Mouse (Mus musculus) cerebellum, postnatal 36 days (tissue): ENCODE measurements around the gene Atad5.
"Not testable (repeated sequence)": the region's sequence is repeated elsewhere in the genome, so short reads cannot be mapped to it uniquely, and the experiment has no call there.

Experiments used
- DNase-seq, 2 experiments: peaks; one replicate each; pipeline ENCODE4 v3.0.0; 2021 to 2022; ENCODE audit warnings: mixed read lengths in 2 of 2

The Atad5 gene

DNA sequence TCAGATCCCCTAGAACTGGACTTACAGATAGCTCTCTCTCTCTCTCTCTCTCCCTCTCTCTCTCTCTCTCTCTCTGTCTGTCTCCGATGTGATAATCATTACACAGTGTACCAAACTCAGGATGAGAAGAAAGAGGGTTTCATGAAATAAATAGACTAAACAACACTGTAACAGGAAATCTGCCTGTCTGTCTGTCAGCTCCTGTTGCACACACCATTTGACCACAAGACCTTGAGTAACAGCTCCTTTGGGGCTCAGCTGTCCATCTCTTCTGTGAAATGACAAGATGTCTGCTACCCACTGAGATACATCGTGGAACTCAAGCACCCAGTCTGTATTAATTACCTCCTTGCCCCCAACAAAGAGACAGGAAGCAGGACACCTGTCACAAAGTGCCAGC, 62.3 kb downstream of the Atad5 start:
- no peak for DNase-seq

GRCm38 (mm10) chr11:80152376-80152775, 63.2 kb downstream of the Atad5 start:
- DNase-seq = no peak

GRCm38 (mm10) chr11:80153857-80154495, 64.8 kb downstream of the Atad5 start, which contains the start of gene Adap2:
Adap2 (plus strand) TSS chr11:80154105.
- peak; percentile 18 to 38 for DNase-seq

- no peak for DNase-seq
These were observed 65.3 kb downstream of the Atad5 start for GRCm38 (mm10) chr11:80154501-80154900.

DNA sequence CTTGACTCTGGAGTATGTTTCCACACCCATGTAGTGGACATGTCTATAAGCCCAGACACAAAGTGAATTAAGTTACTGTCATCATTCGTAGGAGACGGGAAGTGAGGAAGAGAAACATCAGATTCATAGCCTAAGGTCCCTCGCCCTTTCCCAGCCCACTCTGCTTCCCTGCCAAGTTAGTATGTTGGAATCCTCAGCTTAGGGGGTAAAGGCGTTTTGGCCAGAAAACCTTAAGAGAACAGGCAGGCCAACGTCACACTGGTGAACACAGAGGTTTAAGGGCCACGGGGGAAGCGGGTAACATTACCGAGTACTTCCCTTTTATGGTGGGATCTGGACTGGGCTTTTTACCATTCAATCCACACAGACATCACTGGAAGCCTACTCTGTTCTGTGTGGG, 66.3 kb downstream of the Atad5 start:
- no peak for DNase-seq

GRCm38 (mm10) chr11:80155961-80156360, 66.8 kb downstream of the Atad5 start:
- no peak for DNase-seq

GRCm38 (mm10) chr11:80156841-80157240, 67.6 kb downstream of the Atad5 start:
- no peak for DNase-seq

GRCm38 (mm10) chr11:80159018-80159417, 69.8 kb downstream of the Atad5 start:
- no peak for DNase-seq

DNA sequence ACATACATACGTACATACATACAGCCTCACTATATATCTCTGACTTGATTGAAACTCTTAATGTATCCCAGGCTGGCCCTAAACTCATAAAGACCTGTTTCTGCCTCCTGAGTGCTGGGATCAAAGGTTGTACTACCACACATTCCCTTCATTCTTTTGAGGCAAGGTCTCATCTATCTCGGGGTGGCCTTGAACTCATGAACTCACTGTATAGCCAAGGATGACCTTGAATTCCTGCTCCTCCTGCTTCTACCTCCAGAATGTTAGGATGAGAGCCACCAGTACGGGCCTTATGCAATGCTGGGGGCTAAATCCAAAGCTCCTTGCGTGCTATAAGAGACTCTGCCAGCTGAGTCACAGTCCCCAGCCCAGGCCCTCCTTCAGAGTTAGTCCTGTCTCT, 71.8 kb downstream of the Atad5 start:
- no peak for DNase-seq

DNA sequence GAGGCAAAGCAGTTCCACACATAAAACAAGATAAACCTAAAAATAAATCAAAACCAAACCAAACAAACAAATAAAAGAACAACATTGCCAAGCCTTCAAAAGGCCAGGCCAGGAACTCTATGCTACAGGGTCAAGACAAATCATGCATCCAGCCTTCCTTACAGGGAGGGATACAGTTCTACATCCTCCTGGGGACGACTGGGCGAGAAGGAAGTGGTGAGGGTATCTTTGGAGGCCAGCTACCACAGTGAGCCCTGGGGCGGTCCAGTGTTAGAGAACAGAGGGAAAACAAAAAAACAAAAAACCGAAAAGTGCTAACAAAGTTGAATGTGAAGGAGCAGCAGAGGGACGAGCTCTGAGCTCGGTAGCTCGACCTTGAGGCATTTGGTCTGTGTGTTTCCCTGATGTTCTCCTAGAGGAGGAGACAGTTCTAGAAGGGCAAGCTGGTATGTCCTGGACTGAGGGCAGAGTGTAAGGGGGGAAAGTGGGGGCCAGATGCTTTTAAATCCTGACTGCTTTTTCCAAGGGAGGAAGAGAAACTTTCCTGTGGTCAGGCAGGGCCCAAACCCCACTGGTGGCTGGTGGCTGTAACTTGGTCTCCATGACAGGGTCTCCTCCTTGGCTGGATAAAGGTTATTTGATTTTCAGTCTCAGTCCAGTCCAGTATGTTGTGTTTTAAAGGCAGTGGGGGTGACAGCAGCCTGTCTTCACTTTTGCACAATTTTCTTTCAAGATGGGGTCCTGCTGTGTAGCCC, 74.3 kb downstream of the Atad5 start:
- DNase-seq = no peak

GRCm38 (mm10) chr11:80164224-80164623, 75.0 kb downstream of the Atad5 start:
- DNase-seq = no peak

DNA sequence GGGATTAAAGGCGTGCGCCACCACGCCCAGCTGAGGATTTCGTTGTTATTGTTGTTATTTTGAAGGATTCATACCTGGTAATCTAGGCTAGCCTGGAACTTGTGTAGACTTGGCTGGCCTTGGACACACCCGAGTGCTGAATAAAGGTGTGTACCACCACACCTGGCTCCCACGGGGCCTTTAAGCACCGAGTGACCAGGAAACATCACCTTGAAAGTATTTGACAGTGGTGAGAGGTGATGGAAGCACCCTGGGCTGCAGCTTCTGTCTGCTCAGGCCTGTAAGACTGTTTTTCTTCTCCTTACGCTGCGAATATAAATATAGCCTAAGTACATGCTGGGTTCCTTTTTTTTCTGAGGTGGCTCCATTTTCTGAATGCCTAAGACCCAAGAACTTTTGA, 78.9 kb downstream of the Atad5 start:
- DNase-seq = no peak

DNA sequence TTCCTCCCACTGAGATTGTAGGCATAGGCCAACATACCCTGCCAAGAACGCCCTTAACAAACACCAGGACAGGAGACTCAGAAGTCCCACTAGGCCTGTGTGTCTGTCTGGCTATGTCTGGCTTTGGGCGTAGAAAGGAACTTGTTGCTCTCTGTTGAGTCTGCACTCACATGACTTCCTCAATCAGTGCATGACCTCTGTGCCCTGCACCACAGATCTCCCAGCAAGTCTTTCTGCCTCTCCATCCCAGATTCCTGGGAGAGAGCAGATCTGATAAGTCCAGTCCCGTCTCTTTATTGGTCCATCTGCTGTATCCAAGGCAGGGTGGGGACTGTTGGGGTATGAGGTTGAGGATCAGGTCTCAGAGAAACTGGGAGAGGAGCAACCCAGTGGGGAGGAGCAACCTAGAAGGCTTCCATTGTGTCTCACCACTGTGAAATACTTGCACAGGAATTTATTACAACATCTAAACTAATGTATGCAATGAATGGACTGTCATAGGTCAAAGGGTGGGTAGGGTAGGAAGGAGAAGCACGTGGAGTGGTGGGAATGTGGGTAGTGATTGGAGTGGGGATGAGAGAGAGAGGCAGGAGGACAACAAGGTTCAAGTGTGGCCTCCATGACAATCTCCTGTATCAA, 79.5 kb downstream of the Atad5 start:
- DNase-seq = no peak

- no peak for DNase-seq
These were observed 80.4 kb downstream of the Atad5 start for GRCm38 (mm10) chr11:80169629-80170028.

DNA sequence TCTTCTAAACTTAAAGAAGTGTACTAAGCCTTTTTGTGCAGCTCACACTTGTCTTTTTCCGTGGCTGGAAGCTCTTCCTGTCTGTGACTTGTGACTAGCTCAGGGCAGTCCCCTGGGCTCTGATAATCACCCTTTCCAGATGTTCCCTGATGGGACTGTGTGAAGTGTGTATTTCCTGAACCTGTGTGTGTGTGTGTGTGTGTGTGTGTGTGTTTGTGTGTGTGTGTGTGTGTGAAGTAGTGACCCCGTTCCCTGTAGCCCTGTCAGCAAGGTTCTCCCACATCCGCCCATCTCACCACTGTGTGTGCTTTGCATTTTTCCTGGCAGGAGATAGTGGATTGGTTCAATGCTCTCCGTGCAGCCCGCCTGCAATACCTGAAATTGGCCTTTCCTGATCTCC, 81.2 kb downstream of the Atad5 start:
- no peak for DNase-seq

- DNase-seq = no peak
These were observed 82.7 kb downstream of the Atad5 start for GRCm38 (mm10) chr11:80171884-80172283.

DNA sequence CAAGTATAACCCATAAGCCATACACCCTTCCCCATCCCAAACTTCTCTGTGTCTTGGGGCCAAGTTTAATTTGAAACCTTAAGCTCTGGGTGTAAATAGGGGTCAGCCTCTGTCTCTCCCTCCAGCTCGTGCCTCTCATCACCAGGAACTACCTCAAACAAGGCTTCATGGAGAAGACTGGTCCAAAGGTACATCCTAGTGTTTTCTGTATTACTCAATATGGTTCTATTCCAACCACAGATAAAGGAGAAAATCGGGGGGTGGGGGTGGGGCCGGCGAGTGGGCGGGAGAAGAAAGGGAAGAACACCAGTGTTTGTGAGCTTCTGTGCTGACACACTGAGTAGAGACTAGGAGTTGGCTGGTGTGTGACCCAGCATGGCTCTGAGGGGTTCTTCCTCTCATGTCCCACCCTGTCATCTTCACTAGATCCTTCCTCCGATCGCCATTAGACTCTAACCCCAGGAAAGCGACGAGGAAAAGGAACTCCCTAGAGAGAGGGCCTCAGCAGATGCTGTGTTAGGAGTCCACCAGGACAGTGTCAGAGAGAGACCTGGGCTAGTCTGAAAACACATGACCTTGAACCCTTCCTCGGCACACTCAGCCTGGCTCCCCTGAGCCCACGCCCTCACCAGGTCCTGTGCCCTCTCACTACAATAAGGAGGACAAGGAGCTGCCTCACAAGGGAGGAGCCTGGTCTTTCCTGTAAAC, 84.9 kb downstream of the Atad5 start:
- no peak for DNase-seq

GRCm38 (mm10) chr11:80176911-80177895, 88.0 kb downstream of the Atad5 start:
- DNase-seq = no peak

DNA sequence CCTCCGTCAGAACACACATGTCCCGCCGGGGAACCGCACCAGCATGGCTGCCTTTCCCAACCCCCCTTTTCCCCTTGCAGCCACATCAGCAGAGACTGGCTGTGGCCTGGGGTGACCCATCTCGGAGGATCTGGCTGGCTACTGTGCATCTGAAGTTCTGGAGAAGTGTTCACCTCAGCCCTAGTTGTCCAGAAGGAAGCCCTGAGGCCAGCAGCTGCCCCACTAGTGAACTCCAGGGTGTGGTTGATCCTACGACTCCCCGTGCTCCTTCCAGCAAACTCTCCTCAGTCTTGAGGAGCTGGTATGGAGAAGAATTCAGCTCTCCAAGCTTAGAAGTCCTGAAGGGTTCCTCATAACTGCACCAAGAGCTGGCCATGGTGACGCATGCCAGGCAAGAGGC, 89.1 kb downstream of the Atad5 start:
- DNase-seq = no peak

GRCm38 (mm10) chr11:80181021-80181749, 92.0 kb downstream of the Atad5 start:
- DNase-seq = no peak

GRCm38 (mm10) chr11:80183054-80183704, 94.0 kb downstream of the Atad5 start:
- DNase-seq = not testable (repeated sequence)
